Comparison of ENCODE assay signal across 8 mouse cellular contexts in the genomic region with DNA sequence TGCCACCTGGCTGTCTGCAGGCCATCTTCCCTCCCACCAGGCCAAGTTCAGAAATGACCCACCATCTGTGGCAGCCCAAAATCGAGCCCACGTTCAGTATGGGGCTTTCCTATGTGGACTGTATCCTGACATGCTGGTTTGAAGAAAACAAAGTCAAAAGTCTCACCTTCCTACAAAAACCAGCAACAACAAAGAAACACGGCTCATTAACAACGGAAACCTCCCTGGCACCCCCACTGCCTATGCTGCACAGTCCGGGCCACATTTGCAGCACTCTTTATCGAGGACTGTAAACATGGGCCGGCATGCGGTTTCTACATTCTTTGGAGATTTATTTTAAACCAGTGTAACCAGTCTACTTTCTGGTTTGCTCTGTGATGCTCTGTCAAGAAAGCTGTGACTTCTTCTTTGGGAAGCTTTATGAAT.
DNase-seq lines count a peak whose midpoint lies in the region; ATAC-seq and TF ChIP-seq lines count a peak whose summit lies in the region.

No protein-coding gene starts in this region.

- WGBS in intestine, embryonic 14.5 days: 75% methylated on average over 8 of the region's 8 CpGs
- WGBS in intestine, postnatal 0 days: 69% methylated on average over 8 of the region's 8 CpGs
- WGBS in lung, postnatal 0 days: 22% methylated on average over 8 of the region's 8 CpGs

- H3K4me2 ChIP-seq in intestine, embryonic 14.5 days (ENCODE audit: low read length): no peak overlapping the region; the same call in 1 of the 2 replicates
- no peak overlapping the region for H3K4me2 ChIP-seq in intestine, postnatal 0 days (replicated peaks; ENCODE audit: low read depth)
- H3K4me2 ChIP-seq in lung, postnatal 0 days (replicated peaks; ENCODE audit: low read depth, low read length): peak overlapping the region; percentile 89; the same call in 1 of the 2 replicates

- H3K4me1 ChIP-seq in intestine, embryonic 14.5 days (replicated peaks; ENCODE audit: control insufficient read depth, insufficient read depth, low read length): peaks cover 35% of the 10 kb centered on the region
- H3K4me1 ChIP-seq in intestine, postnatal 0 days (replicated peaks; ENCODE audit: control insufficient read depth, insufficient read depth, low read length): 0 out of 2 replicates have a peak, but pooled peaks cover 6% of the 10 kb centered on the region
- peaks cover 21% of the 10 kb centered on the region; the same call in 1 of the 2 replicates for H3K4me1 ChIP-seq in lung, postnatal 0 days (ENCODE audit: insufficient read depth, low read depth, low read length)

- no peaks in the 10 kb centered on the region for H3K9me3 ChIP-seq in intestine, embryonic 14.5 days (ENCODE audit: control insufficient read depth, low read length)
- H3K9me3 ChIP-seq in intestine, postnatal 0 days (ENCODE audit: control insufficient read depth): no peaks in the 10 kb centered on the region
- no peaks in the 10 kb centered on the region for H3K9me3 ChIP-seq in lung, postnatal 0 days (ENCODE audit: low read length)

- no peak for TF ChIP-seq CTCF in intestine, postnatal 0 days (IDR thresholded peaks at IDR 0.05; ENCODE audit: low read depth)
- TF ChIP-seq CTCF in lung, postnatal 0 days (IDR thresholded peaks at IDR 0.05): no peak

- ATAC-seq in cerebellum, adult (ENCODE audit: insufficient number of reproducible peaks, low FRiP score, low TSS enrichment): no peak
- no peak for ATAC-seq in intestine, embryonic 14.5 days (replicated peaks; ENCODE audit: low FRiP score, low TSS enrichment, low read depth)
- no peak for ATAC-seq in intestine, postnatal 0 days
- ATAC-seq in lung, postnatal 0 days: peak; percentile 42; the same call in 1 of the 2 replicates
- no peak for ATAC-seq in megakaryocyte, adult 5-6 weeks (ENCODE audit: poor library complexity, severe bottlenecking)

- no peak overlapping the region for H3K4me3 ChIP-seq in intestine, embryonic 14.5 days (ENCODE audit: low read depth, low read length)
- H3K4me3 ChIP-seq in intestine, postnatal 0 days (ENCODE audit: low read depth, low read length): no peak overlapping the region
- peak overlapping the region; percentile 2; the same call in 1 of the 2 replicates for H3K4me3 ChIP-seq in lung, postnatal 0 days (ENCODE audit: low read depth, low read length)

- no peaks in the 10 kb centered on the region for H3K27me3 ChIP-seq in intestine, embryonic 14.5 days (replicated peaks; ENCODE audit: control insufficient read depth, insufficient read depth, low read length)
- no peaks in the 10 kb centered on the region for H3K27me3 ChIP-seq in intestine, postnatal 0 days (replicated peaks; ENCODE audit: control insufficient read depth, insufficient read depth, low read length)
- H3K27me3 ChIP-seq in lung, postnatal 0 days (replicated peaks; ENCODE audit: insufficient read depth, low read length): no peaks in the 10 kb centered on the region

- peak; percentile 46 to 57 for DNase-seq in cerebellum, adult 18-20 months
- peak; percentile 41 for DNase-seq in intestine, embryonic 14.5 days (ENCODE audit: low spot score)
- peak; percentile 55 to 60 for DNase-seq in cerebellum, postnatal 36 days
- DNase-seq in lung, postnatal 0 days (ENCODE audit: low spot score): no peak
- DNase-seq in spleen, adult 12 weeks (ENCODE audit: low spot score): no peak

- peaks cover 44% of the 10 kb centered on the region for H3K36me3 ChIP-seq in intestine, embryonic 14.5 days (ENCODE audit: control insufficient read depth, insufficient read depth, low read length)
- peaks cover 9% of the 10 kb centered on the region for H3K36me3 ChIP-seq in intestine, postnatal 0 days (ENCODE audit: control insufficient read depth, insufficient read depth)
- H3K36me3 ChIP-seq in lung, postnatal 0 days (ENCODE audit: insufficient read depth, low read length): no peaks in the 10 kb centered on the region

- no peak for TF ChIP-seq EP300 in lung, postnatal 0 days (IDR thresholded peaks at IDR 0.05)

- no peak overlapping the region for H3K27ac ChIP-seq in intestine, embryonic 14.5 days (ENCODE audit: low read depth)
- no peak overlapping the region for H3K27ac ChIP-seq in intestine, postnatal 0 days (ENCODE audit: low read depth, low read length)
- peak overlapping the region; percentile 16; the same call in 1 of the 2 replicates for H3K27ac ChIP-seq in lung, postnatal 0 days (ENCODE audit: low read length)

- no peak overlapping the region for H3K9ac ChIP-seq in intestine, embryonic 14.5 days (ENCODE audit: low read length)
- H3K9ac ChIP-seq in intestine, postnatal 0 days (ENCODE audit: low read depth, low read length): no peak overlapping the region
- no peak overlapping the region; the same call in 1 of the 2 replicates for H3K9ac ChIP-seq in lung, postnatal 0 days (replicated peaks; ENCODE audit: low read depth)

Comparison
In these comparisons a context has a peak if more than half of its experiments do, and no peak if none do; other contexts are left out.
1. DNase-seq: peak in cerebellum, adult 18-20 months (2 of 2), intestine, embryonic 14.5 days (single experiment) and cerebellum, postnatal 36 days (2 of 2); none in lung, postnatal 0 days (single experiment) and spleen, adult 12 weeks (single experiment).